Mouse (Mus musculus) left cerebral cortex, postnatal 36 days (tissue): ENCODE results near the gene Ube2o. TPM values are rescaled to one million over a fixed set of nuclear protein-coding genes. Genes with fewer than 3 reads are reported as not detected.
"Not testable (repeated sequence)": the region's sequence is repeated elsewhere in the genome, so short reads cannot be mapped to it uniquely, and the experiment has no call there.

ENCODE experiments used
- DNase-seq, 2 experiments: peaks; one replicate each; pipeline ENCODE4 v3.0.0; 2021 to 2022; ENCODE audit warnings: low spot score in 2 of 2, mixed read lengths in 1 of 2
- intact Hi-C: fragments of 180-260 bp; cut with DNase I; formaldehyde crosslinking; loops from one replicate; pipeline ENCODE4 v1.15.1; 2025
- total RNA-seq, 2 experiments: library from RNA; stranded (reverse); gene quantifications; 2 replicates each; pipeline ENCODE4 v1.2.3; 2021

Gene Ube2o
- total RNA-seq, 2 experiments from 2014 or later, result 121 to 126 TPM

- intact Hi-C loops, result loop anchor here (5.0 kb wide), 1 partner anchor 38 kb away; the partner anchor contains the start of gene Sphk1
Measured at GRCm38 (mm10) chr11:116494474-116495174, 86.6 kb downstream of the Ube2o start.

GRCm38 (mm10) chr11:116493795-116494252 is 87.4 kb downstream of the Ube2o start, which contains the start of gene Prpsap1:
Gene Prpsap1 (minus strand): TSS chr11:116494202.
- no peak for DNase-seq
- intact Hi-C loops, result loop anchor here (5.0 kb wide), 1 partner anchor 38 kb away; the partner anchor contains the start of gene Sphk1

More at GRCm38 (mm10) chr11:116494474-116495174, 86.6 kb downstream of the Ube2o start:
- DNase-seq, result peak; percentile 66 to 75

GRCm38 (mm10) chr11:116493191-116493590 is 88.1 kb downstream of the Ube2o start:
- intact Hi-C loops, result loop anchor here (5.0 kb wide), 1 partner anchor 39 kb away; the partner anchor contains the start of gene Sphk1
- no peak for DNase-seq

GRCm38 (mm10) chr11:116492507-116492906 is 88.7 kb downstream of the Ube2o start:
- intact Hi-C loops, result loop anchor here (5.0 kb wide), 1 partner anchor 40 kb away; the partner anchor contains the start of gene Sphk1
- DNase-seq, result not testable (repeated sequence)

- intact Hi-C loops, result loop anchor here (5.0 kb wide), 1 partner anchor 41 kb away; the partner anchor contains the start of gene Sphk1
- no peak for DNase-seq
Measured at GRCm38 (mm10) chr11:116491338-116491737, 89.9 kb downstream of the Ube2o start.

- peak; percentile 89 to 91 for DNase-seq
- intact Hi-C loops, result loop anchor here (5.0 kb wide), 1 partner anchor 42 kb away; the partner anchor contains the start of gene Sphk1
Measured at GRCm38 (mm10) chr11:116490232-116491107, 90.8 kb downstream of the Ube2o start.

GRCm38 (mm10) chr11:116489771-116490231 is 91.4 kb downstream of the Ube2o start:
- intact Hi-C loops, result loop anchor here (5.0 kb wide), 1 partner anchor 42 kb away; the partner anchor contains the start of gene Sphk1
- DNase-seq, result no peak

- intact Hi-C loops, result no loop called here
- DNase-seq, result no peak
Measured at GRCm38 (mm10) chr11:116488693-116489375, 92.4 kb downstream of the Ube2o start.

- no peak for DNase-seq
- intact Hi-C loops, result no loop called here
Measured at GRCm38 (mm10) chr11:116488207-116488606, 93.0 kb downstream of the Ube2o start.

Other genes starting within 250 kb of the Ube2o start
- gene Foxj1, start 246.0 kb downstream of the Ube2o start, total RNA-seq, result 1 to 10 TPM; 5.0 to 5.2 TPM
- gene Rnf157, start 168.4 kb downstream of the Ube2o start, total RNA-seq, result 100 to 1,000 TPM; 266 to 286 TPM
- gene Ubald2, start 147.4 kb downstream of the Ube2o start, total RNA-seq, result 10 to 100 TPM; 27.5 to 31.8 TPM
- not detected for gene Qrich2, start 115.2 kb downstream of the Ube2o start, total RNA-seq
- 10 to 100 TPM; 68.5 to 91.5 TPM for gene Prpsap1, start 87.2 kb downstream of the Ube2o start, total RNA-seq
- 1 to 10 TPM; 4.0 to 7.0 TPM for gene Sphk1, start 50.5 kb downstream of the Ube2o start, total RNA-seq
- gene Aanat, start 5.0 kb upstream of the Ube2o start, total RNA-seq, result under 1 TPM; 0.62 to 0.97 TPM
- gene Rhbdf2, start 45.6 kb upstream of the Ube2o start, total RNA-seq, result 1 to 10 TPM in 1 of 2 experiments, under 1 TPM in 1; 0.84 to 1.9 TPM
- gene Prcd, start 72.1 kb upstream of the Ube2o start, total RNA-seq, result 1 to 10 TPM; 4.3 to 6.2 TPM
- gene Cygb, start 72.9 kb upstream of the Ube2o start, total RNA-seq, result 10 to 100 TPM; 44.2 TPM
- not detected for gene St6galnac1, start 194.1 kb upstream of the Ube2o start, total RNA-seq
- 10 to 100 TPM; 15.4 to 18.3 TPM for gene Mxra7, start 246.6 kb upstream of the Ube2o start, total RNA-seq